Mouse (Mus musculus): ENCODE measurements around the gene 1810062G17Rik. TPM values are rescaled to one million over a fixed set of nuclear protein-coding genes. Genes with fewer than 3 reads are reported as not detected.

1810062G17Rik gene
- polyA plus RNA-seq, 1 experiment from 2014 or later, result 2.8 TPM

- Histone ChIP-seq H3K4me2 (replicated peaks; ENCODE audit: low read depth) (no peak overlapping the region), H3K27ac (ENCODE audit: low read depth, low read length) (no peak overlapping the region), H3K9ac (ENCODE audit: low read depth, low read length) (no peak overlapping the region), H3K4me1 (replicated peaks; ENCODE audit: control insufficient read depth, insufficient read depth, low read length) (no peaks in the 10 kb centered on the region), H3K9me3 (ENCODE audit: control insufficient read depth) (no peaks in the 10 kb centered on the region), H3K27me3 (replicated peaks; ENCODE audit: control insufficient read depth, insufficient read depth, low read length) (no peaks in the 10 kb centered on the region), H3K4me3 (ENCODE audit: low read depth, low read length) (no peak overlapping the region), H3K36me3 (ENCODE audit: control insufficient read depth, insufficient read depth) (peaks cover 25% of the 10 kb centered on the region; the same call in 1 of the 2 replicates)
- no peak for ATAC-seq
- WGBS, result 70% methylated on average over 5 of the region's 5 CpGs
- no peak for TF ChIP-seq CTCF (IDR thresholded peaks at IDR 0.05; ENCODE audit: low read depth)
These were observed 29.2 kb upstream of the 1810062G17Rik start for GRCm38 (mm10) chr3:36446506-36446905.

- no peak overlapping the region for H3K9ac ChIP-seq (ENCODE audit: low read depth, low read length)
- H3K4me2 ChIP-seq (replicated peaks; ENCODE audit: low read depth), result no peak overlapping the region
- no peaks in the 10 kb centered on the region for H3K9me3 ChIP-seq (ENCODE audit: control insufficient read depth)
- peaks cover 27% of the 10 kb centered on the region; the same call in 1 of the 2 replicates for H3K36me3 ChIP-seq (ENCODE audit: control insufficient read depth, insufficient read depth)
- 36% methylated on average over 6 of the region's 6 CpGs for WGBS
- H3K27ac ChIP-seq (ENCODE audit: low read depth, low read length), result no peak overlapping the region
- H3K27me3 ChIP-seq (replicated peaks; ENCODE audit: control insufficient read depth, insufficient read depth, low read length), result no peaks in the 10 kb centered on the region
- H3K4me3 ChIP-seq (ENCODE audit: low read depth, low read length), result no peak overlapping the region
- TF ChIP-seq CTCF (IDR thresholded peaks at IDR 0.05; ENCODE audit: low read depth), result no peak
- H3K4me1 ChIP-seq (replicated peaks; ENCODE audit: control insufficient read depth, insufficient read depth, low read length), result no peaks in the 10 kb centered on the region
- no peak for ATAC-seq
These were observed 28.8 kb upstream of the 1810062G17Rik start for GRCm38 (mm10) chr3:36446918-36447317.

- no peak; the same call in 1 of the 2 replicates for ATAC-seq
- no peak overlapping the region for H3K4me2 ChIP-seq (replicated peaks; ENCODE audit: low read depth)
- H3K9me3 ChIP-seq (ENCODE audit: control insufficient read depth), result no peaks in the 10 kb centered on the region
- H3K27me3 ChIP-seq (replicated peaks; ENCODE audit: control insufficient read depth, insufficient read depth, low read length), result no peaks in the 10 kb centered on the region
- no peaks in the 10 kb centered on the region for H3K4me1 ChIP-seq (replicated peaks; ENCODE audit: control insufficient read depth, insufficient read depth, low read length)
- no peak overlapping the region; the same call in 1 of the 2 replicates for H3K27ac ChIP-seq (ENCODE audit: low read depth, low read length)
- WGBS, result 57% methylated on average over 20 of the region's 20 CpGs
- no peak for TF ChIP-seq CTCF (IDR thresholded peaks at IDR 0.05; ENCODE audit: low read depth)
- H3K36me3 ChIP-seq (ENCODE audit: control insufficient read depth, insufficient read depth), result peaks cover 43% of the 10 kb centered on the region; the same call in 1 of the 2 replicates
- no peak overlapping the region for H3K4me3 ChIP-seq (ENCODE audit: low read depth, low read length)
- H3K9ac ChIP-seq (ENCODE audit: low read depth, low read length), result no peak overlapping the region
These were observed 26.2 kb upstream of the 1810062G17Rik start for GRCm38 (mm10) chr3:36449292-36450165.

GRCm38 (mm10) chr3:36452502-36452901 is 23.2 kb upstream of the 1810062G17Rik start:
- Histone ChIP-seq H3K9ac (ENCODE audit: low read depth, low read length) (no peak overlapping the region), H3K4me2 (replicated peaks; ENCODE audit: low read depth) (no peak overlapping the region), H3K36me3 (ENCODE audit: control insufficient read depth, insufficient read depth) (peaks cover 59% of the 10 kb centered on the region; the same call in 1 of the 2 replicates), H3K9me3 (ENCODE audit: control insufficient read depth) (no peaks in the 10 kb centered on the region), H3K4me3 (ENCODE audit: low read depth, low read length) (no peak overlapping the region), H3K27ac (ENCODE audit: low read depth, low read length) (no peak overlapping the region), H3K27me3 (replicated peaks; ENCODE audit: control insufficient read depth, insufficient read depth, low read length) (no peaks in the 10 kb centered on the region), H3K4me1 (replicated peaks; ENCODE audit: control insufficient read depth, insufficient read depth, low read length) (no peaks in the 10 kb centered on the region)
- WGBS, result 71% methylated on average over 1 of the region's 1 CpGs
- no peak for TF ChIP-seq CTCF (IDR thresholded peaks at IDR 0.05; ENCODE audit: low read depth)
- no peak for ATAC-seq

GRCm38 (mm10) chr3:36455124-36455523 is 20.6 kb upstream of the 1810062G17Rik start:
- peaks cover 53% of the 10 kb centered on the region; the same call in 1 of the 2 replicates for H3K36me3 ChIP-seq (ENCODE audit: control insufficient read depth, insufficient read depth)
- no peak overlapping the region for H3K9ac ChIP-seq (ENCODE audit: low read depth, low read length)
- no peak overlapping the region for H3K4me3 ChIP-seq (ENCODE audit: low read depth, low read length)
- no peak for ATAC-seq
- no peaks in the 10 kb centered on the region for H3K27me3 ChIP-seq (replicated peaks; ENCODE audit: control insufficient read depth, insufficient read depth, low read length)
- no peaks in the 10 kb centered on the region for H3K4me1 ChIP-seq (replicated peaks; ENCODE audit: control insufficient read depth, insufficient read depth, low read length)
- H3K4me2 ChIP-seq (replicated peaks; ENCODE audit: low read depth), result no peak overlapping the region
- WGBS, result 94% methylated on average over 8 of the region's 8 CpGs
- H3K27ac ChIP-seq (ENCODE audit: low read depth, low read length), result no peak overlapping the region
- no peak for TF ChIP-seq CTCF (IDR thresholded peaks at IDR 0.05; ENCODE audit: low read depth)
- H3K9me3 ChIP-seq (ENCODE audit: control insufficient read depth), result no peaks in the 10 kb centered on the region

GRCm38 (mm10) chr3:36455566-36455965 is 20.2 kb upstream of the 1810062G17Rik start:
- H3K4me2 ChIP-seq (replicated peaks; ENCODE audit: low read depth), result no peak overlapping the region
- WGBS, result 83% methylated on average over 3 of the region's 3 CpGs
- TF ChIP-seq CTCF (IDR thresholded peaks at IDR 0.05; ENCODE audit: low read depth), result no peak
- H3K9me3 ChIP-seq (ENCODE audit: control insufficient read depth), result no peaks in the 10 kb centered on the region
- no peak overlapping the region for H3K27ac ChIP-seq (ENCODE audit: low read depth, low read length)
- H3K9ac ChIP-seq (ENCODE audit: low read depth, low read length), result no peak overlapping the region
- H3K27me3 ChIP-seq (replicated peaks; ENCODE audit: control insufficient read depth, insufficient read depth, low read length), result no peaks in the 10 kb centered on the region
- no peak overlapping the region for H3K4me3 ChIP-seq (ENCODE audit: low read depth, low read length)
- peaks cover 49% of the 10 kb centered on the region; the same call in 1 of the 2 replicates for H3K36me3 ChIP-seq (ENCODE audit: control insufficient read depth, insufficient read depth)
- no peak for ATAC-seq
- H3K4me1 ChIP-seq (replicated peaks; ENCODE audit: control insufficient read depth, insufficient read depth, low read length), result no peaks in the 10 kb centered on the region

All from intestine, postnatal 0 days (tissue).